ENCODE assay signal across 8 mouse cellular contexts in the genomic region with DNA sequence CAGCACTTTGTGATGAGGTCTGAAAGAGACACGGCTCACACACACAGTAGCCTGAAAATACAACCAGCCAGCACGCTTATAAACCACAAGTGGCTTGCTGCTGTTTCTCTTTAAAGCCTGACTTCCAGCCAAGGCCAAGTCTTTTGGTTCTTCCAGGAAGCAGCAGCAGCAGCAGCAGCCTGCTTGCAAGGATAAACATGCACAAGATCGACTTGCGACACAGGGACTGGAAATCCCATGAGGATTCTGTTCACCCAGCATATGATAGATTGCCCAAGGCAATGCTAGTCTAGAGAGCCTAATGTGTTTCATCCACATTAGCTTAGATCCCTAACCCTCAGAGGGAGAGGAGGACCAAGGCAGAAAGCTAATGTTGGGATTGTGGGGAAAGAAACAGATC. TPM values are rescaled to one million over a fixed set of nuclear protein-coding genes. Genes with fewer than 3 reads are reported as not detected.
DNase-seq lines count a peak whose midpoint lies in the region; TF ChIP-seq lines count a peak whose summit lies in the region.

No protein-coding gene starts in this region.

- H3K27ac ChIP-seq in layer of hippocampus, adult 2 months, result peak overlapping the region; percentile 49; the same call in 1 of the 2 replicates

- no peak overlapping the region for H3K4me3 ChIP-seq in layer of hippocampus, adult 2 months

- no peak for TF ChIP-seq CTCF in layer of hippocampus, adult 2 months (conservative IDR thresholded peaks at IDR 0.05)

- no peak for DNase-seq in layer of hippocampus, adult 2 months (ENCODE audit: low spot score in 2 of 2)
- no peak for DNase-seq in layer of hippocampus, adult 18-20 months (ENCODE audit: low spot score in 2 of 2)
- DNase-seq in heart, adult 11 months, result peak; percentile 97
- DNase-seq in kidney, adult 11 months, result peak; percentile 65
- DNase-seq in lung, postnatal 4 days, result peak; percentile 53 to 71
- no peak for DNase-seq in testis, postnatal 10 days (ENCODE audit: low spot score)
- DNase-seq in thymus, postnatal 4 days, result no peak
- DNase-seq in urinary bladder, postnatal 25 days (ENCODE audit: low spot score), result no peak

RNA-seq across cellular contexts. Expression of a gene that starts 22.0 kb away (rescaled TPM):
- 100 to 1,000 TPM in 1 of 2 experiments, 10 to 100 TPM in 1; 90.8 to 100 TPM for total RNA-seq in layer of hippocampus, adult 2 months (2021)
- 100 to 1,000 TPM in 1 of 2 experiments, 10 to 100 TPM in 1; 96.7 to 103 TPM for total RNA-seq in layer of hippocampus, adult 18-20 months (2021)

Comparison
In these comparisons a context has a peak if more than half of its experiments do, and no peak if none do; other contexts are left out.
1. DNase-seq: peak in heart, adult 11 months (single experiment), kidney, adult 11 months (single experiment) and lung, postnatal 4 days (2 of 2); none in layer of hippocampus, adult 2 months (0 of 2), layer of hippocampus, adult 18-20 months (0 of 2), testis, postnatal 10 days (single experiment), thymus, postnatal 4 days (single experiment) and urinary bladder, postnatal 25 days (single experiment).